Comparison of ENCODE assay signal across 18 mouse cellular contexts in genomic region chr8:26885365-26885764, GRCm38 (mm10).
"Had no signal": no experiment of that assay in that cellular context is flagged by ENCODE, and none has a peak within 500 bp of the region (broad histone marks: within the 10 kb centered on the region; RNA-seq: fewer than 3 reads in every experiment).

No protein-coding gene starts in this region.

- H3K27me3 ChIP-seq: liver, embryonic 15.5 days; midbrain, embryonic 12.5 days; midbrain, embryonic 15.5 days; stomach, embryonic 15.5 days had no signal

- H3K4me1 ChIP-seq: liver, embryonic 15.5 days; midbrain, embryonic 12.5 days; midbrain, embryonic 15.5 days; neural tube, embryonic 15.5 days had no signal

- H3K9me3 ChIP-seq: limb, embryonic 13.5 days; liver, embryonic 15.5 days; midbrain, embryonic 12.5 days; midbrain, embryonic 15.5 days; neural tube, embryonic 12.5 days; neural tube, embryonic 15.5 days; stomach, embryonic 15.5 days had no signal

- H3K4me2 ChIP-seq: limb, embryonic 13.5 days; liver, embryonic 15.5 days; lung, embryonic 14.5 days; midbrain, embryonic 12.5 days; midbrain, embryonic 15.5 days; neural tube, embryonic 12.5 days; neural tube, embryonic 15.5 days; stomach, embryonic 15.5 days had no signal

- H3K36me3 ChIP-seq: limb, embryonic 13.5 days; liver, embryonic 15.5 days; midbrain, embryonic 12.5 days; midbrain, embryonic 15.5 days; neural tube, embryonic 12.5 days; neural tube, embryonic 15.5 days; stomach, embryonic 15.5 days had no signal

- H3K27ac ChIP-seq: limb, embryonic 13.5 days; liver, embryonic 15.5 days; midbrain, embryonic 12.5 days; midbrain, embryonic 15.5 days; neural tube, embryonic 12.5 days; neural tube, embryonic 15.5 days; stomach, embryonic 15.5 days had no signal

- H3K4me3 ChIP-seq: limb, embryonic 13.5 days; liver, embryonic 15.5 days; midbrain, embryonic 12.5 days; midbrain, embryonic 15.5 days; neural tube, embryonic 12.5 days; neural tube, embryonic 15.5 days; stomach, embryonic 15.5 days had no signal

- ATAC-seq: lung, postnatal 0 days; midbrain, embryonic 15.5 days had no signal

- DNase-seq: kidney, adult 18-20 months; kidney, adult 9 months; kidney, postnatal 14 days; kidney, postnatal 4 days; left cerebral cortex, postnatal 4 days; lung, embryonic 14.5 days; right cerebral cortex, adult 18-20 months; right cerebral cortex, postnatal 25 days; spleen, adult 18-20 months; thymus, postnatal 36 days had no signal

- H3K9ac ChIP-seq: limb, embryonic 13.5 days; liver, embryonic 15.5 days; lung, embryonic 14.5 days; midbrain, embryonic 12.5 days; midbrain, embryonic 15.5 days; neural tube, embryonic 12.5 days; neural tube, embryonic 15.5 days; stomach, embryonic 15.5 days had no signal
